Mouse (Mus musculus): ENCODE results near the gene Pmvk. TPM values are rescaled to one million over a fixed set of nuclear protein-coding genes. Genes with fewer than 3 reads are reported as not detected.

The Pmvk gene
- polyA plus RNA-seq, 2 experiments from 2014 or later = 29.8 to 46.0 TPM

- ATAC-seq = no peak
These were observed 27.1 kb downstream of the Pmvk start for GRCm38 (mm10) chr3:89481488-89481887.

DNA sequence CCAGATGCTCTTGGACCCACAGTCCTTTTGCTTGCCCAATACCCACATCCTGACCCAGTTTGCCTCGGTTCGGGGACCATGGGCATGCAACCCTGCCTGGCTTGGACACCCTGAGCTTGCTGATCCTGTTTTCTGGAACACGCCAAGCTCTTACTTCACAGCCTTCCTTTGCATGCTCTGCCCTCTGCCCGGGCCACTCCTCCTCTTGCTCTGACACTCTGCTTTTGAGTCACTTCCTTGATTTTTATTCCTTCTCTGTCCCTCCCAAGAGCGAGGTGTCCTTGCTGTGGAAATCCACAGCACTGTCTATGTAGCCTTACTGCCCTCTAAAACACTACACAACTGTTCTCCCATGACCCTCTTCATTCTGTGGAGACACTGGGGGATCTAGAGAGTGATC, 27.9 kb downstream of the Pmvk start:
- no peak for ATAC-seq

GRCm38 (mm10) chr3:89484766-89485524, 30.6 kb downstream of the Pmvk start:
- peak; percentile 82 for ATAC-seq

GRCm38 (mm10) chr3:89486111-89486510, 31.8 kb downstream of the Pmvk start:
- no peak for ATAC-seq

GRCm38 (mm10) chr3:89486916-89487702, 32.8 kb downstream of the Pmvk start:
- ATAC-seq = no peak

DNA sequence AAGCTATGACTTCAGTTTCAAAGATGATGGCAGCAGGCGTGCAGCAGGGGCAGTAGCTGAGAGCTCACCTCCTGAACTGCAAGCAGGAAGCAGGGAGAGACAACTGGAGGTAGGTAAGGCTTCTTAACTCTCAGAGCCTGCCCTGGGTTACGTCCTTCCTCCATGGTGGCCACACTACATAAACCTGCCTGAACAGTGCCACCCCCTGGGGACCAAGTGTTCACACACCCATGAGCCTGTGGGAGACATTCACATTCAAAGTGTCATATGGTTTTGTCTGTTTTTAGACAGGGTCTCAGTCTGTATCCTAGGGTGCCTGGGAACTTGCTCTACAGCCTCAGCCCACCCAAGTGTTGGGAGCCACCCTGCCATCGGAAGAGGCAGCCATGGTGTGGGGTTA, 36.4 kb downstream of the Pmvk start:
- no peak for ATAC-seq

DNA sequence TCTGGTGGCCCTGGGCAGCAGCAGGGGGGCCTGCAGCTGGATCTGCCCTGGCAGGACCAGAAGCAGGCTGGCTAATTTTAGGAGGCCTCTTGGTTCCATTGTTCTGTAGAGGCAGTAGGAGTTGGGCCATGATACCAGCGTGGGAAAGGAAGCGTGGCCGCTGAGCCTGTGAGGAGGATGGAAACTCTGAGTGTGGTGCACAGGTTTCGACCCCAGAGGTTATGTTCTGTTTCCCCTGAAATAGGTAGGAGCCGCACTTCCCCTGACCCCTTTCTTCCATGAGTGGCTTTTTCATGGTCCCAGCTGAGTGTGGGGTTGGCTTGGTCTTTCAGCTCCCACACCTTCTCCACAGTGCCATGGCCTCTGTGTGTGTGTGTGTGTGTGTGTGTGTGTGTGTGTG, 37.2 kb downstream of the Pmvk start:
- peak; percentile 64 for ATAC-seq

GRCm38 (mm10) chr3:89492701-89493151, 38.4 kb downstream of the Pmvk start:
- no peak for ATAC-seq

GRCm38 (mm10) chr3:89494630-89495029, 40.3 kb downstream of the Pmvk start:
- ATAC-seq = no peak

- ATAC-seq = no peak
These were observed 42.0 kb downstream of the Pmvk start for GRCm38 (mm10) chr3:89496366-89496765.

DNA sequence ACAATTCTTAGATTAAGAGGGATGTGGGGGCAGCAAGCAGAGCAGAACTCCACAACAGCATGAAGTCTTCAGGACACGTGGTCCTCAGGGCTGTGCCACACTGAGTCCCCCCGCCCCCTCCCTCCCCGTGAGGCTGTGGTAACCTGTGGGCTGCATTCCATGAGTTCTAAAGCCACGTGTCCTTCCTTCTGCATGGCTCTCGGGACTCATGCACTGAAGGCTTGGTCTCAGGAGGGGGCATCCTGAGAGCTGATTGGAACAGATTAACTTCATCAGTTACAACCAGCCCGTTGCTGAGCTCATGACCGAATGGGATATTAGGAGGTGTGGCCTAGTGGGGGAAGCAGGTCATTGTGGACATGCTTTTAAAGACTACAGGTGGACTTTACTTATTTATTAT, 45.4 kb downstream of the Pmvk start:
- no peak for ATAC-seq

DNA sequence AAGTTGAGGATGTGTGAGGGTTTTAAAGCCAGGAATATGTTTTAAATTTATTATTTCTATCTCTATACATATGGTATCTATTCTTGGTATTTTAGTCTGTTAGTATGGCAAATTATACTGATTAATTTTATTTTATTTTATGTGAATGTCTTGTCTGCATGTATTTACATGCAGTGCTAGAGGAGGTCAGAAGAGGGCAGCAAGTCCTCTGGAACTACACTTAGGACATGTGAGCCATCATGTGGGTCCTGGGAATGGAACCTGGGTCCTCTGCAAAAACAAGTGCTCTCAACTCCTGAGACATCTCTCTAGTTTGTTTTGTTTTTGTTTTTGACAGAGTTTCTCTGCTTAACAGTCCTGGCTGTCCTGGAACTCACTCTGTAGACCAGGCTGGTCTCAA, 47.1 kb downstream of the Pmvk start:
- ATAC-seq = no peak

GRCm38 (mm10) chr3:89502551-89502950, 48.2 kb downstream of the Pmvk start:
- no peak for ATAC-seq

DNA sequence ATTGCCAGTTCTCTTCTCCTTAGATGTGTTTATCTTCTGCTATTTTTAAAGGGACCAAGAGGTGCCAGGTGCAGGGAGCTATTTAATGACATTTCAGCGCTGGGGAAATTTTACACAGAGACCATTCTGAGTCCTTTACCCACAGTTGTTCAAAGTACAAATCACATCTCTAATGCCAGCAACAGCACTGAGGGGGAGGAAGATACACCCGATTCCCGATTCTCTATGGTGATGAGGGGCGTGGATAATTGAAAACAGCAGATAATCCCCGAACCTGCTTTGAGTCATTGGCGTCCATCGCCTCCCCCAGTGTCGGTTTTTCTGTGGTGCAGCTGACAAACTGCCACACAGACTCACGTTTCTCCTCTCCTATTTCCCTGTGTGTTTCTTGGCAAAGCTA, 53.7 kb downstream of the Pmvk start:
- ATAC-seq = no peak

- no peak for ATAC-seq
These were observed 56.6 kb downstream of the Pmvk start for GRCm38 (mm10) chr3:89510979-89511378.

DNA sequence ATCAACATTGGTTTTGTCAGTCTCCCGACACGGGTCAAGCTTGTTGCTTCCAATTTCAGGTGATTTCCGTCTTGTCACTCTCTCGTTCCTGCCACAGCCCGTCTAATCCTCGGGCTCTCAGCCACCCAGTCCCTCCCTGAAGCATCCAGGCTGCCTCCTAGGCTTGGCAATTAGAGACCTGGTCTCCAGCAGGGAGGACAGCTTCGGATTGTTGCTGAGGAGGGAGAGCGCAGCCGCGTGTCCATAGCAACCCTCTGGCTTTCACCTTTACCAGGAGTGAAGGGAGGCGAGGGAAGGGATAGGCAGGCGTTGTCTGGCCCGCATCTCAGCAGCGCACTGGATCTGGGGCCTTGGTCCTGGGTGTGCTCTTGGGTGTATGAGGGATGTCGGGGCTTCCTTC, 57.1 kb downstream of the Pmvk start:
- ATAC-seq = no peak

GRCm38 (mm10) chr3:89512225-89512624, 57.9 kb downstream of the Pmvk start:
- ATAC-seq = no peak

DNA sequence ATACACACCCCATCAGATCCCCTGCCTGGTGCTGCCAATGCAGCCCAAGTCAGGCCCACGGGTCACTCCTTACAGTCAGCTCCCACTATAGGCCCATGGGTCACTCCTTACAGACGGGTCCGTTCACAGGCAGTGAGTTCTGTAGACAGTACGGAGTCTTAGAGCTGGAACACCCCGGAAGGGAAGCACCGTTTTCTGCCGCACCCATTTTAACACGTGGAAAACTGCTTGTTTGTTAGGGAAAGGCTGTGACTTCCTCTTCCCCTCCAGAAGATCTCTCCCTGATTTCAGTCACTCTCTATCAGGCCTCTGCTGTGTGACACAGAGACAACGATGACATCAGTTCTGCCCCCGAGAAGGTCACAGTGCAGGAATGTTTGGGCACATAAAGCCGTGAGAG, 61.1 kb downstream of the Pmvk start:
- no peak for ATAC-seq

DNA sequence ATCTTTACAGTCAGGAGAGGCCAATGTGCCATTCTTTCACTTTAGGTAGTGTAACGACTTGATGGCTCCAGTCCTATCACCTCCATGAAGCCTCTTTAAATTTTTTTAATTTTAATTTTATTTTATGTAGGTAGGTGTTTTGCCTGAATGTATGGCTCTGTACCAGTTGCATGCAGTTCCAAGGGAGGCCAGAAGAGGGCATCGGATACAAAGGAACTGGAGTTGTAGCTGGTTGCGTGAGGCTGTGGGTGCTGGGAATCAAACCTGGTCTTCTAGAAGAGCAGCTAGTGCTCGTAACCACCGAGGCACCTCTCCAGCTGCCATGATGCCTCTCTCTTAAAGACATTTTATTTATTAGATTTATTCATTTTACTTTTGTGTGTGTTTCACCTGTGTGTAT, 62.0 kb downstream of the Pmvk start:
- ATAC-seq = no peak

Other genes with a start within 250 kb of the Pmvk start
- gene Thbs3, start 239.4 kb upstream of the Pmvk start, polyA plus RNA-seq (2017; shearing (Covaris generic)) = 1 to 10 TPM; 3.4 to 3.6 TPM
- 100 to 1,000 TPM in 1 of 2 experiments, 10 to 100 TPM in 1; 78.8 to 144 TPM for gene Mtx1, start 227.5 kb upstream of the Pmvk start, polyA plus RNA-seq (2017; shearing (Covaris generic))
- gene Muc1, start 225.5 kb upstream of the Pmvk start, polyA plus RNA-seq (2017; shearing (Covaris generic)) = 1 to 10 TPM; 1.1 to 2.0 TPM
- 100 to 1,000 TPM; 258 to 319 TPM for gene Krtcap2, start 208.6 kb upstream of the Pmvk start, polyA plus RNA-seq (2017; shearing (Covaris generic))
- gene Trim46, start 208.2 kb upstream of the Pmvk start, polyA plus RNA-seq (2017; shearing (Covaris generic)) = 1 to 10 TPM; 4.0 to 7.0 TPM
- gene Dpm3, start 195.2 kb upstream of the Pmvk start, polyA plus RNA-seq (2017; shearing (Covaris generic)) = 100 to 1,000 TPM; 116 to 155 TPM
- gene Slc50a1, start 184.0 kb upstream of the Pmvk start, polyA plus RNA-seq (2017; shearing (Covaris generic)) = 100 to 1,000 TPM; 248 to 324 TPM
- not detected for gene Efna1, start 173.4 kb upstream of the Pmvk start, polyA plus RNA-seq (2017; shearing (Covaris generic))
- not detected for gene Efna3, start 131.6 kb upstream of the Pmvk start, polyA plus RNA-seq (2017; shearing (Covaris generic))
- not detected for gene Efna4, start 116.5 kb upstream of the Pmvk start, polyA plus RNA-seq (2017; shearing (Covaris generic))
- 10 to 100 TPM in 1 of 2 experiments, 1 to 10 TPM in 1; 8.5 to 13.3 TPM for gene Adam15, start 104.5 kb upstream of the Pmvk start, polyA plus RNA-seq (2017; shearing (Covaris generic))
- gene Dcst2, start 92.6 kb upstream of the Pmvk start, polyA plus RNA-seq (2017; shearing (Covaris generic)) = under 1 TPM in 1 of 2 experiments, not detected in 1; 0.42 TPM
- 1 to 10 TPM in 1 of 2 experiments, under 1 TPM in 1; 0.59 to 1.1 TPM for gene Dcst1, start 89.3 kb upstream of the Pmvk start, polyA plus RNA-seq (2017; shearing (Covaris generic))
- gene Zbtb7b, start 59.8 kb upstream of the Pmvk start, polyA plus RNA-seq (2017; shearing (Covaris generic)) = 10 to 100 TPM; 11.7 to 13.2 TPM
- gene Lenep, start 51.7 kb upstream of the Pmvk start, polyA plus RNA-seq (2017; shearing (Covaris generic)) = 1 to 10 TPM in 1 of 2 experiments, not detected in 1; 5.3 TPM
- 10 to 100 TPM; 52.2 to 71.7 TPM for gene Flad1, start 42.7 kb upstream of the Pmvk start, polyA plus RNA-seq (2017; shearing (Covaris generic))
- gene Cks1b, start 36.2 kb upstream of the Pmvk start, polyA plus RNA-seq (2017; shearing (Covaris generic)) = 10 to 100 TPM; 21.6 to 40.2 TPM
- 10 to 100 TPM; 33.2 to 35.2 TPM for gene Shc1, start 36.1 kb upstream of the Pmvk start, polyA plus RNA-seq (2017; shearing (Covaris generic))
- 1 to 10 TPM; 6.0 to 7.9 TPM for gene Pygo2, start 24.3 kb upstream of the Pmvk start, polyA plus RNA-seq (2017; shearing (Covaris generic))
- 10 to 100 TPM; 41.4 to 52.4 TPM for gene Pbxip1, start 17.8 kb upstream of the Pmvk start, polyA plus RNA-seq (2017; shearing (Covaris generic))
- gene Kcnn3, start 65.6 kb downstream of the Pmvk start, polyA plus RNA-seq (2017; shearing (Covaris generic)) = not detected